Mouse (Mus musculus): ENCODE measurements around the gene Sstr1. TPM values are rescaled to one million over a fixed set of nuclear protein-coding genes. Genes with fewer than 3 reads are reported as not detected.

Sstr1 gene
- polyA plus RNA-seq, 1 experiment from 2014 or later, result 3.7 TPM

- Histone ChIP-seq H3K9me3 (no peaks in the 10 kb centered on the region), H3K27me3 (no peaks in the 10 kb centered on the region), H3K27ac (no peak overlapping the region), H3K9ac (no peak overlapping the region), H3K4me1 (no peaks in the 10 kb centered on the region), H3K4me3 (no peak overlapping the region), H3K36me3 (no peaks in the 10 kb centered on the region), H3K4me2 (replicated peaks) (no peak overlapping the region)
- 80% methylated on average over 2 of the region's 2 CpGs for WGBS
- ATAC-seq (ENCODE audit: low FRiP score, low read depth), result no peak
Measured at GRCm38 (mm10) chr12:58232489-58232888, 20.9 kb downstream of the Sstr1 start.

- H3K9me3 ChIP-seq, result no peaks in the 10 kb centered on the region
- no peak for ATAC-seq (ENCODE audit: low FRiP score, low read depth)
- WGBS, result 90% methylated on average over 1 of the region's 1 CpGs
- no peak overlapping the region for H3K4me2 ChIP-seq (replicated peaks)
- H3K27ac ChIP-seq, result no peak overlapping the region
- no peaks in the 10 kb centered on the region for H3K4me1 ChIP-seq
- H3K4me3 ChIP-seq, result no peak overlapping the region
- no peaks in the 10 kb centered on the region for H3K36me3 ChIP-seq
- no peak overlapping the region for H3K9ac ChIP-seq
- no peaks in the 10 kb centered on the region for H3K27me3 ChIP-seq
Measured at GRCm38 (mm10) chr12:58251901-58252300, 40.3 kb downstream of the Sstr1 start.

Other genes with a start within 250 kb of the Sstr1 start
- gene Clec14a, start 57.5 kb downstream of the Sstr1 start, polyA plus RNA-seq (2015; fragmentation: Nextera tagmentation; extraction: Ambion mirVana), result 15.0 and 15.4 TPM in 2 replicates

Measured in limb, embryonic 13.5 days (tissue).